Mouse (Mus musculus): ENCODE measurements around the gene Sytl3.
"Not testable (repeated sequence)": the region's sequence is repeated elsewhere in the genome, so short reads cannot be mapped to it uniquely, and the experiment has no call there.

GRCm38 (mm10) chr17:6684464-6685287 lies 25.8 kb downstream of the Sytl3 start:
- TF ChIP-seq CTCF, EP300 (IDR thresholded peaks at IDR 0.05; ENCODE audit: low read depth): not testable (repeated sequence)
